Mouse (Mus musculus): ENCODE results near the gene Nup62. TPM values are rescaled to one million over a fixed set of nuclear protein-coding genes. Genes with fewer than 3 reads are reported as not detected.

The Nup62 gene
- total RNA-seq, 2 experiments from 2014 or later = 30.7 to 31.1 TPM

DNA sequence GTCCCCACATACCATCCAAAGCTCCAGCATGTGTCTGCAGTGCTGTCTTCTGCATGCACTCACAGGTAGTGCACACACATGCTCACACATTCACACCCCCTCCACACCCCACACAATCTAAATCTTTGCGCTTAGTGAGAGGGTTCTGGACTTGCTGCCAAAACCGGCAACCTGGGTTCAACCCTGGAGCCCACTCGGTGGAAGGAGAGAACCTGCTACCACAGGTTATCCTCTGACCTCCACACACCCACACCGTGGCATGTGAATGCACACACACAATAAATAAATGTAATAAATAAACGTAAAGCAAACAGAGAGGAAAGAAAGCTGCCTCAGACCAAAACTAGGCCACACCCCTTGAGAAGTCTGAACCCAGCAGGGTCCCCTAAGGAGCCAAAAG is 31.9 kb downstream of the Nup62 start:
- no peak for DNase-seq (ENCODE audit: extremely low spot score in 1 of 2, low spot score in 1 of 2)

DNA sequence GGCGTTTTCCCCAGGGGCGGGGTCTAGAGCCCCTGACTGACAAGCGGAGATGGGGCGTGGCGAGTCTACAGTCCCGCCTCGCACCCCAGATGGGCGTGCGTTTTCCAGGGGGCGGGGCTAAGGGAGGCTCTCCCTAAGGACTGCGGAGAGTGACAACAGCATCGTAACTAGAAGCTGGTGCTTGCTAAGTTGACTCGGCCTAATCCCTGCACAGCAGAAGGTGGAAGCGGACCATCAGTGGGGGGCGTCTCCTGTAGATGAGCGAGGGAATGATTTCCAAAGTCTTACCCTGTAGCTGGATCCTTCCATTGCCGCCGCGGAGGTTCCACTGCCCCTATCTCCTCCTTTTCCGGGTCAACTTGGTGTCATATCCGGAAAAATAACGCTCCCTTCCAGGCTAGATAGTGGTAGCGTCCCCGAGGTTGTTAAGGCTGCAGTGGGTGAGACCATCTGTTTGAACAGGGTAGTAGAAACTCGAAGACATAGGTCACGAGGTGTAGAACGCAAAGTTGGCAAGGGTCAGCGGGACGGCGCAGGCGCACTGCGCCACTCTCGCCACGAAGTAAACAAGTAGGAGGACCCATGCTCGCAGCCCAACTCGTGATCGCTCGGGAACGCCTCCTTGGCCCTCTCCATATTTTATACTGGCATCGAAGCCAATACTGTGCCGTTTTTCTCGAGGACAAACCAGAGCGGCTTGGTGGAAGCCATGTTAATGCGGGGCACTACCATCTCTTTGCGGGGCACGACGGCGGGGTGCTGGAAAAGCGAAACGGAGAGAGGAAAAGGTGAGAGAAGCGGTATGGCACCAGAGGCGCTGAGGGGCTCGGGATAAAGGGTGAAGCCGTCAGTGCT is 32.9 kb downstream of the Nup62 start, which contains the start of the genes Akt1s1 and Tbc1d17:
Gene Akt1s1 (plus strand): TSS at position 431 of the 855 bp plus-strand sequence.
Gene Tbc1d17 (minus strand): TSS at position 519 of the 855 bp plus-strand sequence.
- DNase-seq (ENCODE audit: extremely low spot score in 1 of 2, low spot score in 1 of 2) = peak; percentile 97 to 98

DNA sequence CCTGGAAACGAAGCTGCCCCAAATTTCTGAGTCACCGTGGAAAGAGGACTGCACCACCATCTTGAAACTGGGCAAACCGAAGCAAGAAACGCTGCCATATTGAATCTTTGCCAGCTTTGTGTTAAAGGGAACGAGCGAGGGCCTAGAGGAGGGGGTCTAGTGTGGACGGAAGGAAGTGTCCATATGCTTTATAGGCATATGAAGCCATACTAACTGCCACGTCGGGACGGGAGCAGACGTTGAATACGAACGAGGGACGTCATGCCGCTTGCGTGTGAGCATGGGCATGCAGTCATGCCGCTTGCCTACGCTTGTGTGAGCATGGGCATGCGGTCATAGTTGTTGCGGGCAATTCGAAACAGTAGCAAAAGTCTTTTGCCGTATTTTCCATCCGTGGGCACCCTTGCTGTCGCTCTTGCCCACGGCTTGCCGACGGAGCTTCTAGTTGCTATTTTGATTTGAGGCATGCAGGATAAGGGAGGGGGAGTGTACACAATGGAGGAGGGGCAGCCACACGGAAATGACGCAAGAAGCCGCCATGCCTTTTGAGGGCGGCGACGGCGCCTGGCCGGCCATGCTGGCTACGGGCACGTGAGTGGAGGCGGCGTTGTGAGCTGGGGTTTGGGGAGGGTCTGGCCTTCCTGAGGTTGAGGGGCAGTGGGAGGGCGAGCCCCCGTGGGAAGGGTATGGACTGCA is 33.7 kb downstream of the Nup62 start:
- DNase-seq (ENCODE audit: extremely low spot score in 1 of 2, low spot score in 1 of 2) = peak; percentile 77 to 91

DNA sequence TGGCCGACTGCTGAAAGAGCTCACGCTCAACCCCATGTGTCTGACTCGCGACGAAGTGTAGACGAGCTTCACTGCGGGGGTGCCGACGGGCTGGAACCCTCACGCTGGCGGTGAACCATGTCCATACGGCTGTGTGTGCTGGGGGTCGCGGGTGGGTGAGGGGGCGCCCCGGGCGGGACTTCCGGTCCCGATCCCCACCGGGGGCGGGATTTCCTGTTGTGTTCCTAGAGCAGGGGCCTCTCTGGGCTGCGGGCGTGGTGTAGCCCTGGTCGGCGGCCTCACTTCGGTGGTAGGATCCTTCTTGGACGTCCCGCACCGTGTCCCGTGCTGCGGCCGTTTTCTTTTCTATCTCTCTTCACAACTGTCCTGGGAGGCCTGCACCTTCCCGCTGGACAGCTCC is 34.3 kb downstream of the Nup62 start:
- peak in 1 of 2 experiments; percentile 68 for DNase-seq (ENCODE audit: extremely low spot score in 1 of 2, low spot score in 1 of 2)

DNA sequence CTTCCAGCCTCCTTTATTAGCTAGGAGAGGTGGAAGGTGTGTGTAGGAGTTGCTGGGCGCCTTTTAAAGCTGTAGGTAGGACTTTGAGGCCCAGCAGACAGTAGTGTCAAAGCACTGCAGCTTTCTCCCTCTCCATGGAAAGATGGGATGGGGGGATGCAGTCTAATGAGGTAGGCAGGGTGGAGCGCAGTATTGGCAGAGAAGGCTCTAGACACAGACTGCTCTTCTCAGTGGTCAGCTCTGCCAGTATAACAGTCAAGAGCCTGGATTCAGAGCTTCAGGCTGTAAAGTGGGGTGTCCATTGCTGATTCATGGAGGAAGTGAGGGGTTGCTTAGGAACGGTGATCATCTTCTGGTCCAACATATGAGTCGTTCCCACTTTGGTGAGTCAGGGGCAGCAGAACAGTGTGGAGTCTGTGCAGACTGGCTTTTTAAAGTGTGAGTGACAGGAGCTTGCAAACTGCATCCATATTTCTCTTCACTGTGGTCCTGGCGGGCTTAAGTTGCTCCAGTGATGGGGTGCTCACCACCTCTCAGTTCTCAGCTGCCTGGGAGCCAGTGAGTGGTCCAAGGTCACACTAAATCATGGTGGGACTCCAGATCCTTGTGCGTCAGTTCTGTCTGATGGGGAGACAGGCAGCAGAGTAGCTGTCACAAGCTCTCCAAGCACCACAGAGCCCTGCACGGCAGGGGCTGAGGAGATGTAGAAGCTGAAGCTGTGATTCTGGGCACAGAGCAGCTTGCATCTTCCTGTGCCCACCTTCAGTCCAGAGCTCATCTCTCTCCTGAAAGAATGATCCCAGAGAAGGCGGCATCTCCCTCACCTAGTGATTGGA is 35.1 kb downstream of the Nup62 start:
- DNase-seq (ENCODE audit: extremely low spot score in 1 of 2, low spot score in 1 of 2) = no peak

DNA sequence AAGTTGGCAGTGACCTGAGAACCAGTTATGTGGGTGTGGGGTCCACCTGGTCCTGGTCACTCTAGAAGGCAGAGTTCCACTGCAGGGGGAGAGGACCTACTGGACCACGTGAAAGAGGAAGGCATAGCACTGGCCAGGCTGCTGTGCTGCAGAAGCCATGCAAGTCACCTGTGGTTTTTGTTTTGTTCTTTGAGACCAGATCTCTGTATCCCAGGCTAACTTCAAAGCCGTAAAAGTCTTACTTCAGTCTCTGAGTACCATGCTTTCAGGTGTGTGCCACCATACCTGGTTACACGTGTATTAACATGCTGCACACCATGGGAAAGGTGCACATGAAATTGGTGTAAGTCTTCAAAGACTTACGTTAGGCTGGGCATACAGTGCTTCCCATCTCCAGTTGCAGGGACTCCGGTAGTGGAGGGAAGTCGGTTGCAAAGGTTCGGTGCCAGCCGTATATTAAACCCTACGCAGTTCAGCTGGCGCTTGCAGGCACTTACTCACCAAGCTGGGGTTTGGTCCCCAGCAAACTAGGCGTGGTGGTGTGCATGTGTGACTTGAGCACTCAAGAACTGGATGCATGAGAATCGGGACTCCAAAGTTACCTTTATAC is 35.8 kb downstream of the Nup62 start:
- no peak for DNase-seq (ENCODE audit: extremely low spot score in 1 of 2, low spot score in 1 of 2)

DNA sequence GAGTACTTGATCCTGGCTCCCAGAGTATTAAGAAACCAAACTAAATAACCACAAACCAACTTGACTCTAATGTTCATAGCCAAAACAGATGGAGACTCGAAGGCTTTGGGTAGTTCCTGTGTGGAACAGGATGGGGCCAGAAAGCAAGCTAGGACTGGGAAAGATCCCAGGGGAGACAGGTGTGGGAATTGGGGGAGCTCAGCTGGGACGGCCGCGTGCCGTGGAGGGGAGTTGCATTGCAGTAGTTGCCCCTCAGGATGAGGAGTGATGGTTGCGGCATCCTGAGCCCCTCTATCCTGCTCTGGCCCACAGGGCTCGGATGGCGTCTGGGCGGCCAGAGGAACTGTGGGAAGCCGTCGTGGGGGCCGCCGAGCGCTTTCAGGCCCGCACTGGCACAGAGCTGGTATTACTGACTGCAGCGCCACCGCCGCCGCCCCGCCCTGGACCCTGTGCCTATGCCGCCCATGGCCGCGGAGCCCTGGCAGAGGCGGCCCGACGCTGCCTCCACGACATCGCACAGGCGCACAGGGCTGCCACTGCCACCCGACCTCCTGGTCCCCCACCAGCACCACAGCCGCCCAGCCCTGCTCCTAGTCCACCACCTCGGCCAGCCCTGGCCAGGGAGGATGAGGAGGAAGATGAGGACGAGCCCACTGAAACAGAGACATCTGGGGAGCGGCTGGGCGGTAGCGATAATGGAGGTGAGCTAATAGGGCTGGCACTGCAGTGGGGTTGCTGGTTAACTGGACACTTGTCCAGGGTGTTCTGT is 36.6 kb downstream of the Nup62 start:
- DNase-seq (ENCODE audit: extremely low spot score in 1 of 2, low spot score in 1 of 2) = no peak

DNA sequence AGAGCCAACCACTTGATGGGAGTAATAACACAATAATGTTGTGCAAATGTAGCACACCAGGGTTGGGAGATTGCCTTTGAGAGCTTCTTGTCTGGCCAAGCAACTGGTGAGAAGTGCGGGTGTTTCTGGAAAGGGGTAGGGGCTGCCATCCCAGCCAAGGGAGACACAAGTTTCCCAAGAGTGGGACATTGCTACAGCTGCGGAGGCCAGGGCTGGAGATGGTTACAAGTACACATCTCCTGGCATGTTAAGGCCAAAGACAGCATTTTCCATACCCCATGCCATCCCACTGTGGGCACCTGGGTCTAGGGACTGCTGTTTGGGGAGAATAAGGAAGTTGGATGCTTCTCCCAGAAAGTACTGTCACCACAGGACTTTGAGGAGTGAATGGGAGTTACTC is 37.2 kb downstream of the Nup62 start:
- DNase-seq (ENCODE audit: extremely low spot score in 1 of 2, low spot score in 1 of 2) = no peak

DNA sequence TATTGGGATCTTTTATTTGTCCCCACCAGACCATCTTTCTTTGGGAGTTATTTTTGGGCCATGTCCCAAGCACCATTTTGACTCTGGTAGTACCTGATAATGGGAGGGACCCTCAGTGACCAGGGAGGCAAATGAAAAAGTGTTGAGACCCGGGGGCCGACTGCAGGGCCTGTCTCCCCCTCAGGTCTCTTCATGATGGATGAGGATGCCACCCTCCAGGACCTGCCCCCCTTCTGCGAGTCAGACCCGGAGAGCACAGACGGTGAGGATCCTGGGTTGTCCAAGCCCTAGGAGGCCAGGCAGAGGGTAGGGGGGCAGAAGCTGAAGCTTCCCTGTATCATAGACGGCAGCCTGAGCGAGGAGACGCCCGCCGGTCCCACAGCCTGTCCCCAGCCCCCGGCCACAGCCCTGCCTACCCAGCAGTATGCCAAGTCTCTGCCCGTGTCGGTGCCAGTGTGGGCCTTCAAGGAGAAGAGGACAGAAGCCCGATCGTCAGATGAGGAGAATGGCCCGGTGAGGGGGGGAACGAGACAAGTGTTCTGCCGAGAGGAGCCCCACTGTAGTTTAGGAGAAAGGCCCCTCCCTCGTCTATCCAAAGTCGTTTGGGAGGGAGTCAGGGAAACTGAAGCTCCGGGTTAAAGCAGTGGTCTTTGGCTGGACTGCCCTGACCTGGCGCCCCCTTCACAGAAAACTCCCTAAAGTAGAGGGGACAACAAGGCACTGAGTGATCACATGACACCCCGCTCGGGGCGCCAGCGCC is 37.9 kb downstream of the Nup62 start:
- DNase-seq (ENCODE audit: extremely low spot score in 1 of 2, low spot score in 1 of 2) = no peak

DNA sequence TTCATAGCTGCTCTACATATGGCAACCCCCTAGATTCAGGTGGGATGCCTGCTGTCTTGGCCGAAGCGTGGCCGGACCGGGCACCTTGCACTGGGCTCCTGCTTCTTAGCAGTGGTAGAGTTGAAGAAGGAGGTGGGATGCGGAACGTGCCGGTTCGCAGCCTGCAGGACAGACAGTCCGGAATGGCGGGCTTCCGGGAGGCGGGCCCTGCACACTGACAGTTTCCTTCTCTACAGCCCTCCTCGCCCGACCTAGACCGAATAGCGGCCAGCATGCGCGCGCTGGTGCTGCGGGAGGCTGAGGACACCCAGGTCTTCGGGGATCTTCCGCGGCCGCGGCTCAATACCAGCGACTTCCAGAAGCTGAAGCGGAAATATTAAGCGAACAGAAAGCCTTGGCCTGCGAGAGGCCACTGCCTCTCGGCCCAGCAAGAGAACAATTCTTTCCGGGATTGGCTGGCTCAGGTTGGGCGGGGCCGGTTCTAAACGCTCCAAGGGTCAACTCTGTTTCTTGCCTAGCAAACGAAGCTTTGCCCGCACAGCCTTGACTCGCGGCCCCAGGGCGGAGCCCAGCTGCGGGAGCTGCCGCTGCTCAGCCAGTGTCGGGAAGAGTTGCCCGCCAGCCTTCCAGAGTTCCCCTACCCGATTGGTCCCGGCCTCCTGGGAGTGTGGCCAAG is 38.6 kb downstream of the Nup62 start:
- DNase-seq (ENCODE audit: extremely low spot score in 1 of 2, low spot score in 1 of 2) = peak in 1 of 2 experiments; percentile 58

DNA sequence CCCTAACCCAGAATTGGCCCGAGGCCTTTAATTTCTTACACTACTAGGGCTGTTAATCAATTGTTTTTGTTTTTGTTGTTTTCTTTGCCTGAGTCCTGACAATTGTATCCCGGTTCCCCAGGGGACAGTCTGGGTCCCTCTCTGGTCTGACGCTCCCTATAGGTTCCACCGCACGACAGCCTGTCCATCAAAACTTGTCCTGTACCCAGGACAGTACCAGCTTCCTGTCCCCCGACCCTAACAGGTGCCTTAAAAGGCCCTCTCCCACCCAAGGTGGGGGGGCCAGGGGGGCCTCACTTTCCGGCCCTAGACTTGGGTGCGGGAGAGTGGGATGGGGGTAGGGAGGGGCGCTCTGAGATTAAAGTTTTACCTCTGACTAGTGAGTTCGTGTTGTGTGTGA is 39.1 kb downstream of the Nup62 start:
- no peak for DNase-seq (ENCODE audit: extremely low spot score in 1 of 2, low spot score in 1 of 2)

DNA sequence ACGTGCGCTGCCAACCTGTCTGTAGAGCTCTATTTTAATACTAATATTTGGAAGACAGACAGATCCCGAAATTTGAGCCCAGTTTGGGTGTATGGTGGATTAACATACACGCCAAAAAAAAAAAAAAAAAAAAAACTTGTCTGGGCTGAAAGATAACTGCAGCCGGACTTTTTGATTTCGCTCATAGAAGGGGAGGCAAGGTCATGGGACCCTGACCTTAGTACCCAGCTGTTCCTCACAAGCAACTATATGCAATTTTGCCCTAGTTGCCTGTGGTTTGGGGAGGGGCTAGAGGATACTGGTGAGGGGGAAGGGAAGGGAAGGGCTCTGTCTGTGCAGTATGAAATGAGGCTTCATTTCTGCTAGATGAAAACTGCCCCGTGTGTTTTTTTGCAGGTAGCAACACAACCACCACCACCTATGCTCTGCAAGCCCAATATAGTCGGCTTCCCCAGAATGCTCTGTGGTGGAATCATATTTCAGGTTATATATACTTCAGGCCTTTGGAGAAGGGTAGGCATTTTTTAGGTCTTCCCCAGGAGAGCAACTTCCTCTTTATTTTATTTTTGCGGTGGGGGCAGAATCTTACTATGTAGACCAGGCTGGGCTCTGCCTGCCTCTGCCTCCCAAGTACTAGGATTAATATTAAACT is 40.5 kb downstream of the Nup62 start:
- DNase-seq (ENCODE audit: extremely low spot score in 1 of 2, low spot score in 1 of 2) = no peak

DNA sequence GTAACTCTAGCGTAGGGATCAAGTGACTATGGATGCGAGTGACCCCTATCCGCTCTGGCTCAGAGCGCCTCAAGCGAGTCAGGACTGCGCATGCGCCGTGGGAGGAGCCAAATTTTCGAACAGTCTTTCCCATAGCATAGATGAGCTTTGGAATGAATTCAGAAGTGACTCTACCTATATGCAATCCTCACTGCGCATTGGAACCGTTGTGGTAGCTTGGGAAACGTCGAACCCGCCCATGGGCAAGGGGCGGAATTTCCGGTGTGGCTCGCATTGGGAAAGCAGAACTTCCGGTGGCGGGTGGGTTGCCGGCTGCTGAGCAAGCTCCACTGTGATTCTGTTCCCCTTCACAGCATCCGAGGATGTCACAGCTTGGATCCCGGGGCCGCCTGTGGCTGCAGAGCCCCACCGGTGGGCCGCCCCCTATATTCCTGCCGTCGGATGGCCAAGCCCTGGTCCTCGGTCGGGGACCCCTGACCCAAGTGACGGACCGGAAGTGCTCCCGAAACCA is 41.2 kb downstream of the Nup62 start, which contains the start of gene Pnkp:
Gene Pnkp (plus strand): TSS at position 98 of the 511 bp plus-strand sequence.
- peak; percentile 77 to 87 for DNase-seq (ENCODE audit: extremely low spot score in 1 of 2, low spot score in 1 of 2)

DNA sequence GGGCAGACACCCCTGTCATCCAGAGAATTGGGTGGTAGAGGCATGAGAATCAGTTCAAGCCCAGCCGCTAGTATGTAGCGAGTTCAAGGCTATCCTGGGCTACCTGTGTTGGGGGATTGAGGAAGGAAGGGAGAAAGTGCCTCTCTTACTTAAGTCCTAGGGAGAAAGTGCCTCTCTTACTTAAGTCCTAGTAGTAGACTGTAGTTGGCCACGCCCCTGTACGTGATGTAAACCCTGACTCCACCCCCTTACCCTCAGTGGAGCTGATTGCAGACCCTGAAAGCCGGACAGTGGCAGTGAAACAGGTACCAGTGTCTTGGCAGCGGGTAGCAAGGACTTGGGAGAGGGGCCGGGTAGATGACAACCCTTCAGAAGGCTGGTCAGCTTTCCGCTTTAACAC is 42.0 kb downstream of the Nup62 start:
- DNase-seq (ENCODE audit: extremely low spot score in 1 of 2, low spot score in 1 of 2) = no peak

DNA sequence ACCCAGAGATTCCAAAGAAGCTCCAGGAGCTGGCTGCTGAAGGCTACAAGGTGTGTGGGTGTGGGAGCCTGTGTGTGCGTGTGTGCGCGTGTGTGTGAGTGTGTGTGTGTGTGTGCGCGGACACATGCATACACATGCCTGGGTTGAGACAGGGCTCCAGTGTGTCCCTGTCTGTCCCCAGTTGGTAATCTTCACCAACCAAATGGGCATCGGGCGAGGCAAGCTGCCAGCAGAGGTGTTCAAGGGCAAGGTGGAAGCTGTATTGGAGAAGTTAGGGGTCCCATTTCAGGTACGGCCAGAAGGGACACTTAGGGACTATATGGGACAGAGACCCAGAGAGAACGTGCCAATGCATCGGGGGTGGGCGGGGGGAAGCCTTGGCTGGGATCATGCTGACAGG is 44.0 kb downstream of the Nup62 start:
- DNase-seq (ENCODE audit: extremely low spot score in 1 of 2, low spot score in 1 of 2) = no peak

DNA sequence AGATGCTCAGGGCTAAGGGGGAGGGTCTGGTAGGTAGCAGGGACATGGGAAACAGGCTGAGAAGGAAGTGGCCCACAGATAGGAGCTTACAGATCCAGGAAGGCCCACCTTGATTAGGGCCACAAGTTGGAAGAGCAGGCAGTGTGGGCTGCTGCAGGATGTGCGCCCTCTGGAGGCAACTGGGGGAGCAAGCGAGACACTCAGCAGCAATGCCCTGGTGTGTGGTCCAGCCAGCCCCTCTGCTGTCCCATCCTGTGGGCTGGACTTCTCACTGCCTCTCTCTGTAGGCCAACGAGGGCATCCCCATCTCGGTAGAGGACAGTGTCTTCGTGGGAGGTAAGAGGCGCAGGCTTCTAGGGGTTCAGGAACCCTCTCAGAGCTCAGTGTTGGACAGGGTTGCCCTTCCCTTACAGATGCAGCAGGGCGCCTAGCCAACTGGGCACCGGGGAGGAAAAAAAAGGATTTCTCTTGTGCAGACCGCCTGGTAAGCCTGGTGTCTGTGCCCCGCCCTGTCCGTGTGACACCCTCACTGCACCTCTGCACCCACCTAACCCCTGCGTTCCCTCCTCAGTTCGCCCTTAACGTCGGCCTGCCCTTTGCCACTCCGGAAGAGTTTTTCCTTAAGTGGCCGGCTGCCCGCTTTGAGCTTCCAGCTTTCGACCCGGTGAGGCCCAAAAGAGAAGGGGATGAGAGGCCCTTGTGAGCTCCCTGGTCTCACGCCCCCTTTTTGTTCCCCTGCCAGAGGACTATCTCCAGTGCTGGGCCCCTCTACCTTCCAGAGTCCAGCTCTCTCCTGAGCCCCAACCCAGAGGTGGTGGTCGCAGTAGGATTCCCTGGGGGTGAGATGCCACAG is 44.9 kb downstream of the Nup62 start:
- DNase-seq (ENCODE audit: extremely low spot score in 1 of 2, low spot score in 1 of 2) = peak in 1 of 2 experiments; percentile 78

DNA sequence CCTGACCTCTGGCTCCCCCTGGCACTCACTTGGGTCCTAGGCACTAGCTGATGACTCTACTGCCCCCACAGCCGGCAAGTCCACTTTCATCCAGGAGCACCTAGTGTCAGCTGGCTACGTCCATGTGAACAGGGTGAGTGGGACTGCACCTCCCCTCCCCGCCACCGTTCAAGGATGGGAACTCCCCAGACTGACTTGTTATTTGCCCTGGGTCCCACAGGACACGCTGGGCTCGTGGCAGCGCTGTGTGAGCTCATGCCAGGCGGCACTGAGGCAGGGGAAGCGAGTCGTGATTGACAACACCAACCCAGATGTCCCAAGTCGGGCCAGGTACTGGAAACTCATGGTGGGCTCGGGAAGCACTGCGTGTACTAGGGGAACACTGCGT is 45.5 kb downstream of the Nup62 start:
- no peak for DNase-seq (ENCODE audit: extremely low spot score in 1 of 2, low spot score in 1 of 2)

Data from layer of hippocampus, postnatal 25 days (tissue).